Mouse (Mus musculus) gastrocnemius, adult 2 months (tissue): ENCODE measurements around the gene Mrpl38. TPM values are rescaled to one million over a fixed set of nuclear protein-coding genes. Genes with fewer than 3 reads are reported as not detected.

Source experiments
- DNase-seq: peaks from one replicate; pipeline ENCODE4 v3.0.0; 2022
- H3K27ac ChIP-seq: fragments of 200-600 bp; 2 replicates; pipeline ENCODE4 v1.8.1; 2022; ENCODE audit warnings: mild to moderate bottlenecking
- H3K4me3 ChIP-seq: fragments of 200-600 bp; 2 replicates; pipeline ENCODE4 v1.8.1; 2022; ENCODE audit warnings: mild to moderate bottlenecking, moderate library complexity
- CTCF ChIP-seq: fragments of 200-600 bp; IDR thresholded peaks from 2 replicates; pipeline ENCODE4 v1.8.1; 2022; ENCODE audit warnings: antibody characterized with exemption, mild to moderate bottlenecking, moderate library complexity
- intact Hi-C: fragments of 180-260 bp; cut with DNase I; formaldehyde crosslinking; loops from one replicate; pipeline ENCODE4 v1.15.1; 2025
- total RNA-seq, 2 experiments: library from RNA; stranded (reverse); gene quantifications; 2 replicates each; pipeline ENCODE4 v1.2.3; 2021

Mrpl38 gene
- total RNA-seq, 2 experiments from 2014 or later = 47.5 to 61.5 TPM

DNA sequence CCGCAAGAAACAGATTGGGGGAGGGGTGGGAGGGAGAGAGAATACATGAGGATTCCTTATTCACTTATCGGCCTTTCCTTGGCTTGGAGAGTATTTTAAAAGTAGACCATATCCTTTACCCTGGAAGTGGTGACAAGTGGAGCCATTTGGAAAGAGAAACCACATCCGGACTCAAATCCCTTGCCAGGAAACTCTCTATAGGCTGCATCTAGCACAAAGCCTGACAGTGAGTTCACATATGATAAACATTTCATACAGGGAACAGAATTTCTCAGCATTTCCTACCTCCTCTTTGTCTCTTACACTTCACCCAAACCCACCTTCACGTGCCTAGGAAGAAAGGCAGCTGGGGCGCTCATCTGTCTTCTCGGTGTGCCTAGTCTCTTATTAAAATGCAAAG, 28.6 kb upstream of the Mrpl38 start:
- Histone ChIP-seq H3K27ac (peak overlapping the region; percentile 89), H3K4me3 (peak overlapping the region; percentile 88)
- no peak for DNase-seq
- no peak for TF ChIP-seq CTCF
- intact Hi-C loops = no loop called here

DNA sequence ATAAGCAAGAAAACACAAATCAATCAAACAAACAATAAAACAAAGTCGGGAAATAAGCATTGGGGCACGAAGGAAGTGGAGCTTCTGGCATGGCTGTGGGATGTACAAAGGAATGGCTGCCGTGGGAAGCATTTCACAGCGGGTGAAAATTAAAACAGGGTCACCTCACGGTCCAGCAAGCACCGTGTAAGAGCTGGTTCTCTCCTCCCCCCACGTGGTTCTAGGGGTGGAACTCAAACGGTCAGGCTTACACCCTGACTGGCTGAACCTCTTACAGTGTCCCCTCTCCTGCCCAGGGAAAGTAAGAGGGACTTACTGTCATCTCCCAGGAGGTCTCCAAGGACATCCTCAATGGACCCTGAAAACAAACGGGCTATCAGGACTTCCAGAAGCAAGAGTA, 24.3 kb upstream of the Mrpl38 start:
- Histone ChIP-seq H3K27ac (no peak overlapping the region), H3K4me3 (no peak overlapping the region)
- no peak for TF ChIP-seq CTCF
- intact Hi-C loops = no loop called here
- DNase-seq = no peak

DNA sequence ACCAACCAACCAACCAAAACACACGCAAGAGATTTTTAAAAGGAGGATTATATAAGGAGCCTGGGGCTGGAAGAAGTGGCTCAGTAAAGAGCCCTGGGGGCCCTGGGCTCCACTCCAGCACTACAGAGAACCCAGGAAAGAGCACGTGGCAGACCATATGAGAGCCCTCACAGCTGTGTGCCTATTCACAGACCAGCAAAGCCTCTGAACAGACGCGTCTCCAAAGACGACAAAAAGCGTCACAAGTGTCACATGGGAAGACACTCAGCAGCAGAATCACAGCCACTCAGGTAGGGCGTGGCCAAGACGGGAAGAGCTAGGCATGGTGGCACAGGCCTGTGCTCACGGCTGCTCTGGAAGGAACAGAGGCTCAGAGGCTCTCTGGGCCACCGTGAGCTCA, 23.5 kb upstream of the Mrpl38 start:
- H3K27ac ChIP-seq = no peak overlapping the region
- intact Hi-C loops = no loop called here
- DNase-seq = no peak
- H3K4me3 ChIP-seq = no peak overlapping the region
- no peak for TF ChIP-seq CTCF

DNA sequence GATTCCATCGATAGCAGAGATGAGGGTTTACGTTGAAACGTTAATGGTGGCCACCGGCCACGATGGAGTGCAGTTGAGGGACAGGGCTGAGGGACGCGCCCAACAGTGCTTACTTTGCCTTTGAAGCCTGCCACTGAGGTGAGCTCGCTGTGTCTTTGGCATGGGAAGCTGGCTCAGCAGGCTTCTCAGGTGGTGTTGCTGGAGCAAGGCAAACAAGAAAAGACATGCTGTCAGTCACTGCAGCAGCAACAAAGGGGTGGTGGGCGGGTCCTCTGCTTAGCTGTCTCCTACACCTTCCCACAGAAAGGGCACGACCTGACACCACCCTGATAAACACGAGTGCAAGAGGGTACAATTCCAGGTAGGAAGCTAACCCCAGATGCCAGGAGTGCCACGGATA, 22.6 kb upstream of the Mrpl38 start:
- Histone ChIP-seq H3K4me3 (no peak overlapping the region), H3K27ac (no peak overlapping the region)
- TF ChIP-seq CTCF = no peak
- intact Hi-C loops = no loop called here
- no peak for DNase-seq

DNA sequence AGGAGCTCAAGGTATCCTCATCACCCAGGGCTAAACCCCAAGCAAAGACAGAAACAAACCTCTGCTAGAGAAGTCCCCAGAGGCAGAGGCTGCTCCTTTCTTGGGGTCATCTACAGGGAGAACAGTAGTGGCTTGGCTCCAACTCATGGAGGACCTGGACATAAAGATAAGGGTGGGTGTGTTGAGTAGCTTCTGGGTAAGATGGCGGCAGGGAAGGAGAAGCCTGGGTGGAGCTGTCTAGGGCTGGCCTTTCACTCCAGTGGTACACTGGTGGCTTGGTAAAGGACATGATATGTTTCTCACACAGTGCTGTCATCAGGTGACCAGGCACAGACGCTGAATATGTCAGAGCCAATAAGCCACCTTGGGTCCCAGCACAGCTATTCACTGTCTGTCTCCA, 12.3 kb upstream of the Mrpl38 start:
- Histone ChIP-seq H3K27ac (no peak overlapping the region), H3K4me3 (no peak overlapping the region)
- intact Hi-C loops = no loop called here
- DNase-seq = no peak
- TF ChIP-seq CTCF = no peak

DNA sequence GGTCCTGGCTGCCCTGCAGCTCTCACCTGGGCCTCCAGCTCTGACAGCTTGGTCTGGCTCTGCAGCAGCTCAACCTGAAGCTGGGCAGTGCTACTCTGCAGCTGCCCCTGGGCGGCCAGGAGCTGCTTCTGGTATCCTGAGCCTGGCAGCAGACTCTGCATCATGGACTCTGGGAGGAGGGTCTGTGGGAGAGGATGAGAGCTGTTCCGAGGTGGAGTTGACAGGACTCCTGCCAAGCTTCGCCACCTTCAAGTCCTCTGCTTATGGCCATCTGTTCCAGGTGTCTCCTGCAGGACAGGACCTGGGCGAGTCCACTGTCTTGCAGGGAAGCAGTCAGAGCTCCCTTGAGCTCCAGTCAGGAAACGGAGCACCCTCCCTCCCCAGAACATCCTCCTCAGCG, 10.7 kb upstream of the Mrpl38 start:
- intact Hi-C loops = no loop called here
- no peak for TF ChIP-seq CTCF
- no peak for DNase-seq
- Histone ChIP-seq H3K27ac (no peak overlapping the region), H3K4me3 (no peak overlapping the region)

DNA sequence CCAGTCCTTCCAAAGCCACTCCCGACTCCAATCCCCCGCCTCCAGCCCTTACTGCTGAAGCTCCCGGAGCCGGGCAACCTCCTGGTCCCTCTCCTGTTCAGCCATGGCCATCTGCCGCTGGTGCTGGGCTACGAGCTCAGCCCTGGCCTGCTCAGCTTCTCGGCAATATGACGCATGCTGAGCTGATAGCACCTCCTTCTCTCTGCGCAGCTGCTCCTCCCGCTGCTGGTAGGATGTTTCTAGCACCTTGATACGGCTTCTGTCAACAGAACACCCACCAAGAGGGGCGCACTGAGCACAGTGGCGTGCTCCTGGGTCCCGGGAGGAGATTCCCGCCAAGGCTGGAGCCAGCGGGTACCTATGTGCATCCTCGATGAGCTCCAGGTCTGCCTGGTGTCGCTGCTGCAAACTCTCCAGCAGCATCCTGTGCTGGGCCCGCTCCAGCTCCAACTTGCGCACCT, 10.1 kb upstream of the Mrpl38 start:
- Histone ChIP-seq H3K4me3 (no peak overlapping the region), H3K27ac (no peak overlapping the region)
- TF ChIP-seq CTCF = no peak
- intact Hi-C loops = no loop called here
- no peak for DNase-seq

DNA sequence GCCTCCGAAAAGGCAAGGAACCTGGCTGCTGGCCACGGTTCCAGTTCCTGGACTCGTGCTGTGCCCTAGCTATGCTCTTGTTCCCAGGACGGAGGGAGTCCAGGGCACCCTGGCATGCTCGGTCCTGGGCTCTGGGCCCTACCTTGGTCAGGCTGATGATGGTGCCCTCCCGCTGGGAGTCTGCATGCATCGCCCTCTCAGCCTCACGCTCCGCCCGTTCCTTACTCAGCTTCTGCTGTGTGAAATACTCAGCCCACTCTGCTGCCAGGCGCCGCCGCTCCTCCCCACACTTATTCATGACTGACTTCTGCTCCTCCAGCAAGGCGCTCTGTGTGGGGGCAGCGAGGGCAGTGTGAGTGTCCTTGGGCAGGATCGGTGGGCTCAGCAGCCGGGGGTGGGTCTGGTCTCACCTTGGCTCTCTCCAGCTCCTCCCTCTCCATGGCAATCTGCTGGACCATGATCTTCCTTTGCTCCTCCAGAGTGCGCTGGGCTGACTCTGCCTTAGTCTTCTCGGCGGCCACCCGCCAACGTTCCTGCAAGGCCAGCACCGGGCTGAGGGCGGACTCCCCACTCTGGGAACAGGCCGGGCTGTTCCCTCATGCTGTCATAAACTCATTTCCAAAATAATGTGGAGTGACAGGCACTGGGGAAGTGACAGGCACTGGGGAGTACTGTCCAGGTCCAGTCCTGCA, 7.8 kb upstream of the Mrpl38 start:
- Histone ChIP-seq H3K4me3 (no peak overlapping the region), H3K27ac (0 out of 2 replicates have a peak overlapping the region, but pooled peaks have one; percentile 8)
- TF ChIP-seq CTCF = no peak
- peak; percentile 44 for DNase-seq
- intact Hi-C loops = no loop called here

DNA sequence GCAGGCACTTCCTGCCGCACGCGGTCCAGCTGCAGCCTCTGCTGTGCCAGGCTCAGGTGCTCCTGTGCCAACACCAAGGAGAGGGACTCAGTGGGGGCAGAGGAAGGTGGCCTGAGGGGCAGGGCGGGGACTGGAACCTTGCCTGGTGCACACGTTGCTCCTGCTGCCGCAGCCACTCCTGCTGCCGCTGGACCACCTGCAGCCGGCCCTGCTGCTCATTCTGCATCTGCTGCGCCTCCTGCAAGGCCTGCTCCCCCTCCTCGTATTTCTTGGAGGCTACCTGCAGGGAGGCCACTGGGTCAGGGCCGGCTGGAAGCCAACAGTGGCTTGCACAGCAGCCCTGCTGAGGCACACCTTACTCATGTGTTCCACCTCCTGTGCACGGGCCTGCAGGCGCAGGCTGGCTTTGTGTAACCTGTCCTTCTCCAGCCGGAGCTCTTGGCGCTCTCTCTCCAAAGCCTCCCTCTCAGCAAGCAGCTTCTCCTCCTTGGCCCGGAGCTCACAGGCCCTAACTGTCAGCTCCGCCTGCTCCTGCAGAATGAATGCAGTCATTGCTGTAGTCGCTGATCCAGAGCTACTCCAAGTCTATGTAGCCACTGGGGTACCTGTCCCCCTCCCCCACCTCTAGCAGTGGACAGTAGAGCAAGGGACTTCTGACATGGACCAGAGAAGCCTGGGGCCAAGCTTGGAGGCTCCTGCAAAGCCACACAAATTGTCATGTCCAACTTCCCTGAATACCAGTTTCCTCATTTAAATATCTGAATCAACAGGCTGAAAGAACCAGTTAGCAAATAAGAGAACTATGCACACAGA, 7.0 kb upstream of the Mrpl38 start:
- no peak for DNase-seq
- Histone ChIP-seq H3K4me3 (no peak overlapping the region), H3K27ac (no peak overlapping the region)
- intact Hi-C loops = no loop called here
- no peak for TF ChIP-seq CTCF

DNA sequence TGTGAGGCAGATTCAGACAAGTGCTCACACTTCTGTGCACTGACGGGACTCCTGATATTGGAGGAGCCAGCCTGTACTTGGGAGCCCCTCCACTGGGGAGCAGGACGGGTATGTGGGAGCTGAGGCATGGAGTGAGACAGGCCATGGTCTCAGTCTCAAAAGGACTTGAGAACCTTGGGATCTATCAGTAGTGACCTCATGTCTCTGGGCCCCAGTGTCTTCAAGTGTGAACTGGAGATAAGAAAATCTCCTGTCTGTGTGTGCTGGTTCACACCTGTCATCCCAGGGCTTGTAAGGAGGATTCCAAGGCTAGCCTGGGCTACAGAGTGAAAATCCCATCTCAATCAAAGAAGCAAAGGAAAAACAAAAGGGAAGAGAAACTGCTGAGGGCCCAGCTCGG, 4.8 kb upstream of the Mrpl38 start:
- TF ChIP-seq CTCF = no peak
- intact Hi-C loops = no loop called here
- DNase-seq = no peak
- Histone ChIP-seq H3K27ac (no peak overlapping the region), H3K4me3 (no peak overlapping the region)

DNA sequence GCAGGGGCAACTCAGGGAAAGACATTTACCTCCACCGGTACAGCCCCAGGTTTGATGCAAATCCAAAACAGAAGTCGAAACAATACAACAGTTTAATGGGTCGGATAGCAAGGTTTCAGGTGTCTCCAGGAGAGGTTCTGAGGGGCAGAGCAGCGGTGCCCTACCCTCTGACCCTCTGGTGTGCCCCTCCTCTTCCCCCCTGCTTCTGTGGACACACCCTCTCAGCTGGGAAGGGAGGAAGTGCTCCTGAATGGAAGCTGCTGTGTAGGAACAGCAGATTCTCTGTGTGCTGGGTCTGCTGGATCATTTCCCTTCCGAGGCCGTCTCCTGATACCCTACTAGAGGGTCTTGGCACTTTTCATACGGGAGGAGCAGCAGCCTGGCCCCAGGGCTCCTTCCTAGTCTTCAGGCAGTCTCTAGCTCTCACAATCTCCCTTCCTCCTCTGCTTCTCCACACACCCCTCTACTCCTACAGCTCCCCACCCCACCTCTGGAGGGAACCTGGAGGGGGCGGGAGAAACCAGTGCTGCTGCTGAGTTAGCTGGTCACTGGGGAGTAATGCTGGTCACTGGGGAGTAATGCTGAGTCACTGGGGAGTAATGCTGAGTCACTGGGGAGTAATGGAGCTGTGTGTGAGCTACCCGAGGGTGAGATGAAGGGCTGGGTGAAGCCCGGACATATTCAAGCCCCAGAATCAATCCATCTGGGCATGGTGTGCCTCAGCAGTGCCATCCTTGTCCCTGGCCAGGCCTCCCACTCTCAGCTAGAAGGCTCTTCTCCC, 3.7 kb upstream of the Mrpl38 start:
- Histone ChIP-seq H3K27ac (no peak overlapping the region), H3K4me3 (no peak overlapping the region)
- intact Hi-C loops = no loop called here
- no peak for DNase-seq
- no peak for TF ChIP-seq CTCF

DNA sequence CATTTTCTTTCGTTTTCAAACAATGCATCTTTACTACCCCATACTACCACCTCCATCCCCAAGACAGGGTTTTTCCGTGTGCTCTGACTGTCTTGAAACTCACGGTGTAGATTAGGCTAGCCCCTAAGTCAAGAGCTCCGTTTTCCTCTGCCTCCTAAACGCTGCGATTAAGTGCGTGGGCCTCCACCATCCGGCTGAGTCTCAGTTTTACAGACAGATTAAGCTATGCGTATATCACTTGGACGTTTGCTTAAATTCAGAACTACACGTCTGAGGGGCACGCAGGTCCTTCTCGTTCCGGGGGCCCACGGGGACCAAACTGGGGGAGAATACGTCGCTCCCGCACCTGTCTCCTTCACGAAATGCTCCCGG, 586 bp downstream of the Mrpl38 start:
- TF ChIP-seq CTCF = no peak
- intact Hi-C loops = no loop called here
- Histone ChIP-seq H3K27ac (peak overlapping the region; percentile 88), H3K4me3 (peak overlapping the region; percentile 98)
- no peak for DNase-seq

DNA sequence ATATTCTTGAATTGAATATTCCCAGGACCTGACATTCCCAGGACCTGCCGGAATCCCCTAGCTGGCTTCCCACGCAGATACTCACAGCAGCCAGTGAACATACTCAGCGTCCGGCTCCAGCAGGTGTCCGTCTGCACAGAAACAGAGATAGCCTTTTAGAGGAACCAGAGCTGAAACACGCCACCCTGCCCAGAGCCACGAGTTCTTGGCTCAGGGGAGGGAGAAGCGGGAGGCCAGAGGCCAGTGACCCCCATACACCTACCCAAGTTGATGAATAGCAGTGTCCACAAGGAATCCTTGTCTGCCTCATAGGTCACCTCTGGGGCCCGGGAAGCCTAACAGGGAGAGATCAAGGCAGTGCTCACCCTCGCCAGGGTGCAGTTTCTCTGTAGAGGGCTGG, 4.5 kb downstream of the Mrpl38 start:
- intact Hi-C loops = loop anchor here (5.0 kb wide), 1 partner anchor 102 kb away; the partner anchor contains the start of gene Unk

More for the DNA sequence above, 4.5 kb downstream of the Mrpl38 start:
- no peak for TF ChIP-seq CTCF
- no peak for DNase-seq
- H3K4me3 ChIP-seq = no peak overlapping the region
- no peak overlapping the region for H3K27ac ChIP-seq
